Comparison of ENCODE assay signal across 9 mouse cellular contexts in genomic region chr5:111115519-111116350, GRCm38 (mm10).
DNase-seq lines count a peak whose midpoint lies in the region; ATAC-seq lines count a peak whose summit lies in the region.
"Had no signal": no experiment of that assay in that cellular context is flagged by ENCODE, and none has a peak within 500 bp of the region (broad histone marks: within the 10 kb centered on the region; RNA-seq: fewer than 3 reads in every experiment).

No protein-coding gene starts in this region.

- H3K27ac ChIP-seq in liver, embryonic 12.5 days, result no peak overlapping the region
- H3K27ac ChIP-seq in liver, embryonic 11.5 days (ENCODE audit: low read depth, low read length), result no peak overlapping the region
- peak overlapping the region; percentile 60; the same call in 1 of the 2 replicates for H3K27ac ChIP-seq in embryonic facial prominence, embryonic 12.5 days
- H3K27ac ChIP-seq: limb, embryonic 15.5 days had no signal

- WGBS in liver, embryonic 12.5 days (ENCODE audit: insufficient replicate concordance), result 21% methylated on average over 15 of the region's 15 CpGs
- WGBS in liver, embryonic 11.5 days, result 33% methylated on average over 15 of the region's 15 CpGs
- 41% methylated on average over 15 of the region's 15 CpGs for WGBS in embryonic facial prominence, embryonic 12.5 days

- no peak overlapping the region for H3K9ac ChIP-seq in liver, embryonic 12.5 days
- H3K9ac ChIP-seq in liver, embryonic 11.5 days (ENCODE audit: low read depth, low read length), result no peak overlapping the region
- H3K9ac ChIP-seq in embryonic facial prominence, embryonic 12.5 days, result no peak overlapping the region
- H3K9ac ChIP-seq: limb, embryonic 15.5 days had no signal

- H3K4me2 ChIP-seq in liver, embryonic 12.5 days, result peak overlapping the region; percentile 3; the same call in 1 of the 2 replicates
- H3K4me2 ChIP-seq in liver, embryonic 11.5 days, result no peak overlapping the region
- no peak overlapping the region for H3K4me2 ChIP-seq in embryonic facial prominence, embryonic 12.5 days (replicated peaks)
- H3K4me2 ChIP-seq: limb, embryonic 15.5 days had no signal

- no peak for ATAC-seq in liver, embryonic 12.5 days
- no peak for ATAC-seq in liver, embryonic 11.5 days (replicated peaks; ENCODE audit: low FRiP score)
- ATAC-seq in embryonic facial prominence, embryonic 12.5 days (ENCODE audit: insufficient number of reproducible peaks, insufficient read depth, low FRiP score, low TSS enrichment), result no peak
- peak; percentile 56 for ATAC-seq in inflammation-experienced regulatory T-cells, adult 6 months
- ATAC-seq in monocyte, adult 5-6 weeks (replicated peaks; ENCODE audit: insufficient number of reproducible peaks, low FRiP score, low TSS enrichment, poor library complexity, severe bottlenecking), result peak; percentile 37

- no peaks in the 10 kb centered on the region for H3K36me3 ChIP-seq in liver, embryonic 12.5 days
- H3K36me3 ChIP-seq in liver, embryonic 11.5 days (ENCODE audit: control insufficient read depth, insufficient read depth, low read length), result no peaks in the 10 kb centered on the region
- no peaks in the 10 kb centered on the region for H3K36me3 ChIP-seq in embryonic facial prominence, embryonic 12.5 days
- H3K36me3 ChIP-seq: limb, embryonic 15.5 days had no signal

- intact Hi-C loops in left cerebral cortex, postnatal 14 days (cut with DNase I), result no loop called here

- no peak overlapping the region for H3K4me3 ChIP-seq in liver, embryonic 12.5 days
- no peak overlapping the region for H3K4me3 ChIP-seq in liver, embryonic 11.5 days (ENCODE audit: low read depth, low read length)
- H3K4me3 ChIP-seq in embryonic facial prominence, embryonic 12.5 days, result no peak overlapping the region
- H3K4me3 ChIP-seq: limb, embryonic 15.5 days had no signal

- H3K27me3 ChIP-seq in liver, embryonic 12.5 days (replicated peaks), result no peaks in the 10 kb centered on the region
- H3K27me3 ChIP-seq in liver, embryonic 11.5 days (replicated peaks; ENCODE audit: control insufficient read depth, insufficient read depth, low read length), result no peaks in the 10 kb centered on the region
- no peaks in the 10 kb centered on the region for H3K27me3 ChIP-seq in embryonic facial prominence, embryonic 12.5 days

- H3K4me1 ChIP-seq in liver, embryonic 12.5 days, result peaks cover 13% of the 10 kb centered on the region; the same call in 1 of the 2 replicates
- H3K4me1 ChIP-seq in liver, embryonic 11.5 days (replicated peaks; ENCODE audit: control insufficient read depth, insufficient read depth, low read length), result peaks cover 2% of the 10 kb centered on the region; the same call in 1 of the 2 replicates
- peaks cover 46% of the 10 kb centered on the region for H3K4me1 ChIP-seq in embryonic facial prominence, embryonic 12.5 days

- no peaks in the 10 kb centered on the region for H3K9me3 ChIP-seq in liver, embryonic 12.5 days (replicated peaks)
- no peaks in the 10 kb centered on the region for H3K9me3 ChIP-seq in liver, embryonic 11.5 days (ENCODE audit: control insufficient read depth, low read length)
- no peaks in the 10 kb centered on the region for H3K9me3 ChIP-seq in embryonic facial prominence, embryonic 12.5 days
- H3K9me3 ChIP-seq: limb, embryonic 15.5 days had no signal

- no peak for DNase-seq in liver, embryonic 11.5 days (ENCODE audit: low spot score)
- DNase-seq in right cerebral cortex, postnatal 14 days, result no peak
- no peak for DNase-seq in cerebellum, adult 18-20 months
- no peak for DNase-seq in left cerebral cortex, postnatal 14 days (ENCODE audit: low spot score in 2 of 2)

Comparison
In these comparisons a context has a peak if more than half of its experiments do, and no peak if none do; other contexts are left out.
1. ATAC-seq: peak in inflammation-experienced regulatory T-cells, adult 6 months (single experiment) and monocyte, adult 5-6 weeks (single experiment); none in liver, embryonic 12.5 days (single experiment), liver, embryonic 11.5 days (single experiment) and embryonic facial prominence, embryonic 12.5 days (single experiment).